Comparison of ENCODE assay signal across 21 mouse cellular contexts in genomic region chr5:66764129-66764528, GRCm38 (mm10). TPM values are rescaled to one million over a fixed set of nuclear protein-coding genes. Genes with fewer than 3 reads are reported as not detected.
DNase-seq lines count a peak whose midpoint lies in the region; ATAC-seq and TF ChIP-seq lines count a peak whose summit lies in the region.
"Had no signal": no experiment of that assay in that cellular context is flagged by ENCODE, and none has a peak within 500 bp of the region (broad histone marks: within the 10 kb centered on the region; RNA-seq: fewer than 3 reads in every experiment).

No protein-coding gene starts in this region.

- no peak for TF ChIP-seq CTCF in left cerebral cortex, adult 2 months (IDR thresholded peaks at IDR 0.05)
- no peak for TF ChIP-seq CTCF in olfactory bulb, adult 2 months (IDR thresholded peaks at IDR 0.05; ENCODE audit: insufficient read depth, low read depth, low read length)

- WGBS in hindbrain, embryonic 16.5 days = 73% methylated on average over 6 of the region's 6 CpGs
- 78% methylated on average over 6 of the region's 6 CpGs for WGBS in hindbrain, embryonic 11.5 days
- 36% methylated on average over 6 of the region's 6 CpGs for WGBS in olfactory bulb, adult 2 months
- 67% methylated on average over 6 of the region's 6 CpGs for WGBS in liver, embryonic 11.5 days

- intact Hi-C loops in left cerebral cortex, adult 2 months (cut with DNase I) = no loop called here

- no peak overlapping the region for H3K27ac ChIP-seq in hindbrain, embryonic 16.5 days (ENCODE audit: low read depth, low read length)
- H3K27ac ChIP-seq in hindbrain, embryonic 11.5 days (ENCODE audit: low read depth, low read length) = no peak overlapping the region
- peak overlapping the region; percentile 13 for H3K27ac ChIP-seq in left cerebral cortex, adult 2 months
- H3K27ac ChIP-seq in olfactory bulb, adult 2 months (ENCODE audit: insufficient read depth, low read depth, low read length) = peak overlapping the region; percentile 68; the same call in 1 of the 2 replicates
- no peak overlapping the region for H3K27ac ChIP-seq in liver, embryonic 11.5 days (ENCODE audit: low read depth, low read length)
- H3K27ac ChIP-seq: embryonic facial prominence, embryonic 10.5 days; embryonic facial prominence, embryonic 12.5 days; forebrain, embryonic 13.5 days; forebrain, embryonic 15.5 days had no signal

- no peak overlapping the region for H3K4me3 ChIP-seq in hindbrain, embryonic 16.5 days (ENCODE audit: low read length)
- no peak overlapping the region for H3K4me3 ChIP-seq in hindbrain, embryonic 11.5 days (ENCODE audit: low read depth, low read length)
- H3K4me3 ChIP-seq in left cerebral cortex, adult 2 months = no peak overlapping the region
- no peak overlapping the region for H3K4me3 ChIP-seq in olfactory bulb, adult 2 months (ENCODE audit: insufficient read depth, low read depth, low read length)
- no peak overlapping the region for H3K4me3 ChIP-seq in liver, embryonic 11.5 days (ENCODE audit: low read depth, low read length)
- H3K4me3 ChIP-seq: embryonic facial prominence, embryonic 10.5 days; embryonic facial prominence, embryonic 12.5 days; forebrain, embryonic 13.5 days; forebrain, embryonic 15.5 days had no signal

- H3K9ac ChIP-seq in hindbrain, embryonic 16.5 days (ENCODE audit: low read depth, low read length) = no peak overlapping the region
- no peak overlapping the region for H3K9ac ChIP-seq in hindbrain, embryonic 11.5 days (ENCODE audit: low read depth, low read length)
- no peak overlapping the region for H3K9ac ChIP-seq in liver, embryonic 11.5 days (ENCODE audit: low read depth, low read length)
- H3K9ac ChIP-seq: embryonic facial prominence, embryonic 12.5 days; forebrain, embryonic 13.5 days; forebrain, embryonic 15.5 days had no signal

- no peaks in the 10 kb centered on the region for H3K4me1 ChIP-seq in hindbrain, embryonic 16.5 days (ENCODE audit: control insufficient read depth, insufficient read depth, low read depth, low read length)
- H3K4me1 ChIP-seq in hindbrain, embryonic 11.5 days (replicated peaks; ENCODE audit: control insufficient read depth, insufficient read depth, low read length) = no peaks in the 10 kb centered on the region
- peaks cover 24% of the 10 kb centered on the region for H3K4me1 ChIP-seq in olfactory bulb, adult 2 months (ENCODE audit: control insufficient read depth, insufficient read depth, low read length)
- H3K4me1 ChIP-seq in liver, embryonic 11.5 days (replicated peaks; ENCODE audit: control insufficient read depth, insufficient read depth, low read length) = no peaks in the 10 kb centered on the region

- H3K27me3 ChIP-seq in hindbrain, embryonic 16.5 days (replicated peaks; ENCODE audit: control insufficient read depth, insufficient read depth, low read length) = no peaks in the 10 kb centered on the region
- H3K27me3 ChIP-seq in hindbrain, embryonic 11.5 days (ENCODE audit: control insufficient read depth, insufficient read depth, low read length) = no peaks in the 10 kb centered on the region
- H3K27me3 ChIP-seq in liver, embryonic 11.5 days (replicated peaks; ENCODE audit: control insufficient read depth, insufficient read depth, low read length) = no peaks in the 10 kb centered on the region
- H3K27me3 ChIP-seq: embryonic facial prominence, embryonic 12.5 days; forebrain, embryonic 13.5 days; forebrain, embryonic 15.5 days had no signal

- DNase-seq in hindbrain, embryonic 11.5 days (ENCODE audit: low spot score) = no peak
- DNase-seq in left cerebral cortex, adult 2 months (ENCODE audit: extremely low spot score in 1 of 2, low spot score in 2 of 2) = no peak
- DNase-seq in left cerebral cortex, adult 9 months (ENCODE audit: low spot score in 2 of 2) = no peak
- DNase-seq in brain, adult 2 months (ENCODE audit: low read depth, low spot score) = peak; percentile 70
- no peak for DNase-seq in liver, embryonic 11.5 days (ENCODE audit: low spot score)
- DNase-seq: adrenal gland, adult 2 months; adrenal gland, postnatal 10 days; adrenal gland, postnatal 25 days; cerebellum, adult 11-12 months; cerebellum, adult 2 months; cerebellum, adult 9-10 months; cerebellum, postnatal 10 days; cerebellum, postnatal 25 days had no signal

- TF ChIP-seq POLR2A in olfactory bulb, adult 2 months (IDR thresholded peaks at IDR 0.05; ENCODE audit: insufficient read depth, low read depth, low read length) = no peak

- H3K4me2 ChIP-seq in hindbrain, embryonic 16.5 days (ENCODE audit: low read length) = no peak overlapping the region
- H3K4me2 ChIP-seq in hindbrain, embryonic 11.5 days (replicated peaks; ENCODE audit: low read depth, low read length) = no peak overlapping the region
- H3K4me2 ChIP-seq in liver, embryonic 11.5 days = no peak overlapping the region
- H3K4me2 ChIP-seq: embryonic facial prominence, embryonic 12.5 days; forebrain, embryonic 13.5 days; forebrain, embryonic 15.5 days had no signal

- H3K36me3 ChIP-seq in hindbrain, embryonic 16.5 days (ENCODE audit: control insufficient read depth, insufficient read depth, low read length) = no peaks in the 10 kb centered on the region
- no peaks in the 10 kb centered on the region for H3K36me3 ChIP-seq in hindbrain, embryonic 11.5 days (ENCODE audit: control insufficient read depth, insufficient read depth, low read length)
- H3K36me3 ChIP-seq in liver, embryonic 11.5 days (ENCODE audit: control insufficient read depth, insufficient read depth, low read length) = no peaks in the 10 kb centered on the region
- H3K36me3 ChIP-seq: embryonic facial prominence, embryonic 10.5 days; embryonic facial prominence, embryonic 12.5 days; forebrain, embryonic 15.5 days had no signal

- ATAC-seq in hindbrain, embryonic 16.5 days = peak; percentile 32; the same call in 1 of the 2 replicates
- no peak for ATAC-seq in hindbrain, embryonic 11.5 days (ENCODE audit: low FRiP score)
- ATAC-seq in liver, embryonic 11.5 days (replicated peaks; ENCODE audit: low FRiP score) = no peak
- ATAC-seq: forebrain, embryonic 13.5 days; forebrain, embryonic 15.5 days had no signal

- no peaks in the 10 kb centered on the region for H3K9me3 ChIP-seq in hindbrain, embryonic 16.5 days (ENCODE audit: control insufficient read depth, low read length)
- H3K9me3 ChIP-seq in hindbrain, embryonic 11.5 days (ENCODE audit: control insufficient read depth, low read length) = no peaks in the 10 kb centered on the region
- H3K9me3 ChIP-seq in liver, embryonic 11.5 days (ENCODE audit: control insufficient read depth, low read length) = no peaks in the 10 kb centered on the region
- H3K9me3 ChIP-seq: embryonic facial prominence, embryonic 10.5 days; embryonic facial prominence, embryonic 12.5 days; forebrain, embryonic 13.5 days; forebrain, embryonic 15.5 days had no signal

RNA-seq across cellular contexts. Expression of gene Limch1, which starts 18.5 kb away (rescaled TPM):
- polyA plus RNA-seq in hindbrain, embryonic 16.5 days (2015; fragmentation: Nextera tagmentation; extraction: Ambion mirVana) = 48.4 and 50.1 TPM in 2 replicates
- 60.7 and 81.7 TPM in 2 replicates for polyA plus RNA-seq in hindbrain, embryonic 11.5 days (2014; fragmentation: Nextera tagmentation; extraction: Ambion mirVana)
- total RNA-seq in left cerebral cortex, adult 2 months (2021) = 100 to 1,000 TPM; 121 to 127 TPM
- not detected in 2 replicates for polyA plus RNA-seq in olfactory bulb, adult 2 months (2012; ENCODE audit: insufficient read depth, insufficient read length, low replicate concordance, missing spikeins)
- polyA plus RNA-seq in liver, embryonic 11.5 days (2014; fragmentation: Nextera tagmentation; extraction: Ambion mirVana) = 11.6 and 13.4 TPM in 2 replicates
- total RNA-seq: MEL had no signal
- polyA plus RNA-seq: C2C12 had no signal

Comparison
In these comparisons a context has a peak if more than half of its experiments do, and no peak if none do; other contexts are left out.
1. H3K27ac ChIP-seq: peak in left cerebral cortex, adult 2 months (single experiment) and olfactory bulb, adult 2 months (single experiment); none in hindbrain, embryonic 16.5 days (single experiment), hindbrain, embryonic 11.5 days (single experiment) and liver, embryonic 11.5 days (single experiment).